Mouse (Mus musculus) gastrocnemius, adult 2 months (tissue): ENCODE data around the gene Olfr574. TPM values are rescaled to one million over a fixed set of nuclear protein-coding genes. Genes with fewer than 3 reads are reported as not detected.

ENCODE experiments used
- DNase-seq: peaks from one replicate; pipeline ENCODE4 v3.0.0; 2022
- H3K27ac ChIP-seq: fragments of 200-600 bp; 2 replicates; pipeline ENCODE4 v1.8.1; 2022; ENCODE audit warnings: mild to moderate bottlenecking
- H3K4me3 ChIP-seq: fragments of 200-600 bp; 2 replicates; pipeline ENCODE4 v1.8.1; 2022; ENCODE audit warnings: mild to moderate bottlenecking, moderate library complexity
- CTCF ChIP-seq: fragments of 200-600 bp; IDR thresholded peaks from 2 replicates; pipeline ENCODE4 v1.8.1; 2022; ENCODE audit warnings: antibody characterized with exemption, mild to moderate bottlenecking, moderate library complexity
- intact Hi-C: fragments of 180-260 bp; cut with DNase I; formaldehyde crosslinking; loops from one replicate; pipeline ENCODE4 v1.15.1; 2025
- total RNA-seq, 2 experiments: library from RNA; stranded (reverse); gene quantifications; 2 replicates each; pipeline ENCODE4 v1.2.3; 2021

Olfr574 gene
- total RNA-seq, 2 experiments from 2014 or later, result not detected

DNA sequence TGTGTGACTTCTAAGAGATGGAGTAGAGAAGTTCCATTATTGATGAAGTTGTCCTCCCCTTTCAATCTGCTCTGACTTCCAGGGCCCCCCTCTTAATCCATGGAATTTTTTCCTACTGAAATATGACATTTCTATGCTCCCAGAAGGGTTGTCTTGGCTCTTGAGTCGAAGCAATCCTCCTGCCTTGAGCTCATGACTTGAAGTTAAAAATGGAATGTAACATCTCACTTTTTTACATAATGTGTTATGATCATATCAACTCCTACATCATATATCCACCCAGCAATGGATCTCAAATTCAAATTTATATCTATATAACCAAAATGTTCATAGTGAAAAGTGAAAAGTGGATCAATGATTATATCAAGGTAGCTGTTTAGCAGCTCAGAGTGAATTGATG lies 26.1 kb downstream of the Olfr574 start:
- TF ChIP-seq CTCF, result no peak
- intact Hi-C loops, result no loop called here
- Histone ChIP-seq H3K4me3 (no peak overlapping the region), H3K27ac (no peak overlapping the region)
- no peak for DNase-seq

DNA sequence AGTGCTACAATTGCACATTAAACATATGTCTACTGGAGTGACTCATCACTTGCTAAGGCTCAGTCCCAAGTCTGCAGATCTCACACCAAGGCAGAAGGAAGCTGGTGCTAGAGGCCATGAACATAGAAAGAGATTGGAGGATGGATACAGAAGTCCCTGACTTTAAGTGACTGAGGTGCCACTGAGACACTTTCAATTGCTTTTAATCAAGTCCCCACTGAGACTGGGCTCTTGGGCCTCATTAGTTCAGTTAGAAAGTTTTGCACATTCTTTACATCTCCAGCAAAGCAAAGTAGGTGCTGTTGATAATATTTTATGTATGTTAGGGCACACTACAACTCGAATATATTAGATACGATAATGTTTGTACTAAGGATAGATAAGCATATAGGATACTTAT lies 27.6 kb downstream of the Olfr574 start, which contains the start of gene Olfr577:
TSS of gene Olfr577 (minus strand) at position 101 of the 400 bp plus-strand sequence.
- Histone ChIP-seq H3K4me3 (no peak within 1 kb of the TSS), H3K27ac (no peak within 1 kb of the TSS)
- intact Hi-C loops, result no loop called here
- TF ChIP-seq CTCF, result no peak
- DNase-seq, result no peak

DNA sequence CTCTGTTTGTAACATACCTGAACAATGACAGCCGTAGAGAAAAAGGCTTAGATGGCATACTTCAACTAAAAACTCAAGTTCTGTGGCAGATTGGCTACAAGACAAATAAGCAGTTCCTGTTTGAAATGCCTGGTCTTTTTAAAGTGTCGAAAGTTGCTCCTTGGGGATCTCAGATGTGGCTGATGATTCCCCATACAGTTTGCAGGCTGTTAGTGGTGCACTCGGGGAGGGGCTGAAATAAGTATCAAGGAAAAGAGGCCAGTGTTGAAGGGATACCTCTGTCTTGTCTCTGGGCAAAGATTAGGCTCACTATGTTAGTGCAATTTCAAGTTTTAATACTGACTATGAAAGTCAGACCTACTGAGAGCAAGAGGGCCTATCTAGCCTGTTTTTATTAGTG lies 41.0 kb downstream of the Olfr574 start, which contains the start of gene Olfr578:
TSS of gene Olfr578 (minus strand) at position 101 of the 400 bp plus-strand sequence.
- no peak for TF ChIP-seq CTCF
- no peak within 1 kb of the TSS for H3K4me3 ChIP-seq
- DNase-seq, result no peak
- intact Hi-C loops, result no loop called here
- no peak within 1 kb of the TSS for H3K27ac ChIP-seq

Other genes starting within 250 kb of the Olfr574 start
- gene Olfr558, start 246.3 kb upstream of the Olfr574 start, total RNA-seq, result 1 to 10 TPM; 1.4 to 1.5 TPM
- gene Olfr33, start 229.4 kb upstream of the Olfr574 start, total RNA-seq, result not detected
- gene Olfr559, start 221.0 kb upstream of the Olfr574 start, total RNA-seq, result not detected
- not detected for gene Olfr560, start 189.1 kb upstream of the Olfr574 start, total RNA-seq
- under 1 TPM; 0.33 to 0.61 TPM for gene Olfr78, start 189.0 kb upstream of the Olfr574 start, total RNA-seq
- not detected for gene Olfr561, start 177.2 kb upstream of the Olfr574 start, total RNA-seq
- gene Olfr564, start 145.0 kb upstream of the Olfr574 start, total RNA-seq, result not detected
- gene Olfr566, start 89.7 kb upstream of the Olfr574 start, total RNA-seq, result not detected
- not detected for gene Olfr568, start 71.3 kb upstream of the Olfr574 start, total RNA-seq
- not detected for gene Olfr569, start 57.6 kb upstream of the Olfr574 start, total RNA-seq
- not detected for gene Olfr570, start 53.9 kb upstream of the Olfr574 start, total RNA-seq
- gene Olfr571, start 30.9 kb upstream of the Olfr574 start, total RNA-seq, result not detected
- gene Olfr572, start 24.1 kb upstream of the Olfr574 start, total RNA-seq, result not detected
- not detected for gene Olfr573-ps1, start 5.9 kb upstream of the Olfr574 start, total RNA-seq
- gene Olfr575, start 10.3 kb downstream of the Olfr574 start, total RNA-seq, result not detected
- not detected for gene Olfr576, start 14.2 kb downstream of the Olfr574 start, total RNA-seq
- gene Olfr577, start 27.5 kb downstream of the Olfr574 start, total RNA-seq, result not detected
- not detected for gene Olfr578, start 40.9 kb downstream of the Olfr574 start, total RNA-seq
- not detected for gene Olfr582, start 89.6 kb downstream of the Olfr574 start, total RNA-seq
- not detected for gene Olfr583, start 102.8 kb downstream of the Olfr574 start, total RNA-seq
- gene Olfr584, start 133.4 kb downstream of the Olfr574 start, total RNA-seq, result not detected
- gene Olfr585, start 149.3 kb downstream of the Olfr574 start, total RNA-seq, result not detected
- gene Olfr586, start 177.2 kb downstream of the Olfr574 start, total RNA-seq, result not detected
- not detected for gene Olfr588-ps1, start 192.4 kb downstream of the Olfr574 start, total RNA-seq
- gene Olfr589, start 207.9 kb downstream of the Olfr574 start, total RNA-seq, result not detected
- gene Olfr591, start 229.9 kb downstream of the Olfr574 start, total RNA-seq, result not detected
- gene Olfr592, start 236.3 kb downstream of the Olfr574 start, total RNA-seq, result not detected